Mouse (Mus musculus): ENCODE data around the gene Helq.

Gene Helq

GRCm38 (mm10) chr5:100798165-100798860 is at the start of gene Helq, which contains the start of gene Mrps18c:
Gene Helq, minus strand, starts transcription at chr5:100798598.
Gene Mrps18c, plus strand, starts transcription at chr5:100798627.
- peak; percentile 90 for DNase-seq (ENCODE audit: low read depth, low spot score)

GRCm38 (mm10) chr5:100847143-100847542 is 48.7 kb upstream of the Helq start:
- no peak for DNase-seq (ENCODE audit: low read depth, low spot score)

- DNase-seq (ENCODE audit: low read depth, low spot score): no peak
Measured at GRCm38 (mm10) chr5:100846599-100846920, 48.2 kb upstream of the Helq start.

GRCm38 (mm10) chr5:100845848-100846598 is 47.6 kb upstream of the Helq start:
- no peak for DNase-seq (ENCODE audit: low read depth, low spot score)

- no peak for DNase-seq (ENCODE audit: low read depth, low spot score)
Measured at GRCm38 (mm10) chr5:100845485-100845847, 47.1 kb upstream of the Helq start, which contains the start of gene Gpat3. Gene Gpat3, plus strand, starts transcription at chr5:100845713.

GRCm38 (mm10) chr5:100844485-100844884 is 46.1 kb upstream of the Helq start:
- no peak for DNase-seq (ENCODE audit: low read depth, low spot score)

- no peak for DNase-seq (ENCODE audit: low read depth, low spot score)
Measured at GRCm38 (mm10) chr5:100837907-100838306, 39.5 kb upstream of the Helq start.

- DNase-seq (ENCODE audit: low read depth, low spot score): no peak
Measured at GRCm38 (mm10) chr5:100835862-100836538, 37.6 kb upstream of the Helq start.

- no peak for DNase-seq (ENCODE audit: low read depth, low spot score)
Measured at GRCm38 (mm10) chr5:100833841-100834240, 35.4 kb upstream of the Helq start.

GRCm38 (mm10) chr5:100832680-100833079 is 34.3 kb upstream of the Helq start:
- no peak for DNase-seq (ENCODE audit: low read depth, low spot score)

- no peak for DNase-seq (ENCODE audit: low read depth, low spot score)
Measured at GRCm38 (mm10) chr5:100828701-100829100, 30.3 kb upstream of the Helq start.

GRCm38 (mm10) chr5:100826531-100826930 is 28.1 kb upstream of the Helq start:
- DNase-seq (ENCODE audit: low read depth, low spot score): no peak

- no peak for DNase-seq (ENCODE audit: low read depth, low spot score)
Measured at GRCm38 (mm10) chr5:100825975-100826374, 27.6 kb upstream of the Helq start.

- DNase-seq (ENCODE audit: low read depth, low spot score): no peak
Measured at GRCm38 (mm10) chr5:100822826-100823225, 24.4 kb upstream of the Helq start.

- DNase-seq (ENCODE audit: low read depth, low spot score): no peak
Measured at GRCm38 (mm10) chr5:100821375-100821774, 23.0 kb upstream of the Helq start.

- peak; percentile 71 for DNase-seq (ENCODE audit: low read depth, low spot score)
Measured at GRCm38 (mm10) chr5:100820483-100821184, 22.2 kb upstream of the Helq start, which contains the start of gene Abraxas1. Gene Abraxas1, minus strand, starts transcription at chr5:100820965.

GRCm38 (mm10) chr5:100819568-100820480 is 21.4 kb upstream of the Helq start:
- DNase-seq (ENCODE audit: low read depth, low spot score): no peak

- no peak for DNase-seq (ENCODE audit: low read depth, low spot score)
Measured at GRCm38 (mm10) chr5:100818341-100818740, 19.9 kb upstream of the Helq start.

GRCm38 (mm10) chr5:100794084-100794483 is 4.3 kb downstream of the Helq start:
- DNase-seq (ENCODE audit: low read depth, low spot score): no peak

- no peak for DNase-seq (ENCODE audit: low read depth, low spot score)
Measured at GRCm38 (mm10) chr5:100792261-100792660, 6.1 kb downstream of the Helq start.

- DNase-seq (ENCODE audit: low read depth, low spot score): no peak
Measured at GRCm38 (mm10) chr5:100787527-100787926, 10.9 kb downstream of the Helq start.
